ENCODE assay signal across 8 mouse cellular contexts in genomic region chr11:8859868-8860267, GRCm38 (mm10).
A peak's percentile ranks its signal among the peaks of the same experiment; 100 is the strongest.
DNase-seq lines count a peak whose midpoint lies in the region; ATAC-seq and TF ChIP-seq lines count a peak whose summit lies in the region.

No protein-coding gene starts in this region.

- H3K27me3 ChIP-seq in liver, embryonic 12.5 days (replicated peaks), result no peaks in the 10 kb centered on the region; the same call in 1 of the 2 replicates
- no peaks in the 10 kb centered on the region for H3K27me3 ChIP-seq in lung, embryonic 14.5 days (ENCODE audit: insufficient read depth, low read length)

- no peak overlapping the region for H3K4me3 ChIP-seq in liver, embryonic 12.5 days
- no peak overlapping the region for H3K4me3 ChIP-seq in lung, embryonic 14.5 days (ENCODE audit: low read depth, low read length)

- ATAC-seq in liver, embryonic 12.5 days, result no peak
- no peak for ATAC-seq in lung, embryonic 14.5 days (ENCODE audit: insufficient read depth)

- no peaks in the 10 kb centered on the region for H3K4me1 ChIP-seq in liver, embryonic 12.5 days
- H3K4me1 ChIP-seq in lung, embryonic 14.5 days (ENCODE audit: insufficient read depth), result no peaks in the 10 kb centered on the region

- peak; percentile 77 for TF ChIP-seq CTCF in lung, embryonic 14.5 days (IDR thresholded peaks at IDR 0.05; ENCODE audit: low read depth)

- no peak overlapping the region for H3K4me2 ChIP-seq in liver, embryonic 12.5 days
- H3K4me2 ChIP-seq in lung, embryonic 14.5 days, result no peak overlapping the region

- H3K36me3 ChIP-seq in liver, embryonic 12.5 days, result no peaks in the 10 kb centered on the region
- H3K36me3 ChIP-seq in lung, embryonic 14.5 days (ENCODE audit: insufficient read depth), result no peaks in the 10 kb centered on the region

- WGBS in liver, embryonic 12.5 days (ENCODE audit: insufficient replicate concordance), result 12% methylated on average over 5 of the region's 5 CpGs
- WGBS in lung, embryonic 14.5 days, result 9% methylated on average over 5 of the region's 5 CpGs

- peak; percentile 75 for DNase-seq in liver
- peak; percentile 86 to 89 for DNase-seq in adrenal gland, postnatal 36 days
- DNase-seq in frontal cortex, postnatal 25 days (ENCODE audit: low spot score in 2 of 2), result peak; percentile 58 to 60
- DNase-seq in kidney, postnatal 4 days, result peak; percentile 93
- DNase-seq in lung, embryonic 14.5 days, result peak; percentile 93
- DNase-seq in right cerebral cortex, postnatal 36 days (ENCODE audit: low spot score in 2 of 2), result peak; percentile 13 to 29
- DNase-seq in yolk sac, embryonic 10.5 days (ENCODE audit: low spot score), result peak; percentile 48

- no peaks in the 10 kb centered on the region for H3K9me3 ChIP-seq in liver, embryonic 12.5 days (replicated peaks)
- no peaks in the 10 kb centered on the region for H3K9me3 ChIP-seq in lung, embryonic 14.5 days (ENCODE audit: low read depth, low read length)

- H3K9ac ChIP-seq in liver, embryonic 12.5 days, result no peak overlapping the region
- H3K9ac ChIP-seq in lung, embryonic 14.5 days, result no peak overlapping the region

- no peak overlapping the region for H3K27ac ChIP-seq in liver, embryonic 12.5 days
- no peak overlapping the region for H3K27ac ChIP-seq in lung, embryonic 14.5 days (ENCODE audit: low read depth)

Comparison
In these comparisons a context has a peak if more than half of its experiments do, and no peak if none do; other contexts are left out.
1. DNase-seq: peak in every context shown above with its lines; median percentile 93 in kidney, postnatal 4 days; 93 in lung, embryonic 14.5 days; 88 in adrenal gland, postnatal 36 days; 75 in liver; 59 in frontal cortex, postnatal 25 days; 48 in yolk sac, embryonic 10.5 days; 21 in right cerebral cortex, postnatal 36 days.